ENCODE assay signal across 9 mouse cellular contexts in the genomic region with DNA sequence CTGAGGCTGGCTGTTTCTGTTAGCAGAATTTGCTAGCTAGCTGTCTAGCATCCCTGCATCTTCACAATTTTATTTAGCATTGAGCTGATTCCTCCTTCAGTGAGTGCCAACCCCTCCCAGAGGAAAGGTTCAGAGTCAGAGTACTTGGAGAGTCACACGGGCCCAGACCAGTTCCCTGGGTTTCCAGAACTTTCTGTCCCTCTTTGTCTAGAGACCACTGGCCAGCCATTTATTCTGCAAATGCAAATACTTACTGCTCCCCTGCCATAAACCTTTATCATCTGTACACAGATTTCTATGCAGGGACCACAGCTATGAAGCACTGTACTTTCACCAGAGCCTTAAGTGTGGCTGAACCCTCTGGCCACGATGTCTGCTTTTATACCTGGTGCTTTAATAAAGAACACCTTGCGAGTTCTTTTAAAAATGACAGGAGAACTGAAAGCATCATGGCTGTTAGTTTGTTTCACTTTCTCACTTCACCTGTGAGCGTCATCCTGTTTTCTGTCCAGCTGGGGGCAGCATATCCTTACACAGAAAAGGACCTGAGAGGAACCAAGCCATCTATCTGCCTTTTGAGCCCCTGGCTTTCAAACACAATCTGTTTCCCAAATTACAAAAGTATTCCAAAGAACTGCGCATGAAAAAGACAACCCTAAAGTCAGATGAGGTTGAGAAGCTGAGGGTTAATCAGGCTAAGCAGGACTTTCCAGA.
DNase-seq lines count a peak whose midpoint lies in the region; ATAC-seq and TF ChIP-seq lines count a peak whose summit lies in the region.
"Had no signal": no experiment of that assay in that cellular context is flagged by ENCODE, and none has a peak within 500 bp of the region (broad histone marks: within the 10 kb centered on the region; RNA-seq: fewer than 3 reads in every experiment).

No protein-coding gene starts in this region.

- H3K9me3 ChIP-seq in kidney, embryonic 14.5 days (ENCODE audit: control insufficient read depth, low read length) = no peaks in the 10 kb centered on the region
- H3K9me3 ChIP-seq in embryonic facial prominence, embryonic 11.5 days (replicated peaks; ENCODE audit: control insufficient read depth, low read length) = no peaks in the 10 kb centered on the region
- no peaks in the 10 kb centered on the region for H3K9me3 ChIP-seq in limb, embryonic 11.5 days (ENCODE audit: control insufficient read depth, low read length)
- no peaks in the 10 kb centered on the region for H3K9me3 ChIP-seq in neural tube, embryonic 12.5 days
- H3K9me3 ChIP-seq: embryonic facial prominence, embryonic 15.5 days had no signal

- H3K36me3 ChIP-seq in kidney, adult 2 months (ENCODE audit: control insufficient read depth, insufficient read depth, low read length) = no peaks in the 10 kb centered on the region
- no peaks in the 10 kb centered on the region for H3K36me3 ChIP-seq in kidney, embryonic 14.5 days (ENCODE audit: control insufficient read depth, insufficient read depth, low read length)
- no peaks in the 10 kb centered on the region for H3K36me3 ChIP-seq in embryonic facial prominence, embryonic 11.5 days (replicated peaks; ENCODE audit: control insufficient read depth, insufficient read depth, low read depth, low read length)
- no peaks in the 10 kb centered on the region for H3K36me3 ChIP-seq in limb, embryonic 11.5 days (ENCODE audit: control insufficient read depth, insufficient read depth, low read length)
- no peaks in the 10 kb centered on the region for H3K36me3 ChIP-seq in neural tube, embryonic 12.5 days
- H3K36me3 ChIP-seq: embryonic facial prominence, embryonic 15.5 days had no signal

- H3K27me3 ChIP-seq in kidney, adult 2 months (replicated peaks; ENCODE audit: control insufficient read depth, insufficient read depth, low read length) = no peaks in the 10 kb centered on the region
- H3K27me3 ChIP-seq in kidney, embryonic 14.5 days (ENCODE audit: control insufficient read depth, insufficient read depth, low read length) = no peaks in the 10 kb centered on the region
- H3K27me3 ChIP-seq in embryonic facial prominence, embryonic 11.5 days (ENCODE audit: control insufficient read depth, insufficient read depth, low read length) = no peaks in the 10 kb centered on the region
- no peaks in the 10 kb centered on the region for H3K27me3 ChIP-seq in limb, embryonic 11.5 days (ENCODE audit: control insufficient read depth, insufficient read depth, low read length)
- H3K27me3 ChIP-seq in neural tube, embryonic 12.5 days (replicated peaks) = no peaks in the 10 kb centered on the region
- H3K27me3 ChIP-seq: embryonic facial prominence, embryonic 15.5 days had no signal

- H3K27ac ChIP-seq in kidney, adult 2 months (ENCODE audit: insufficient read depth, low read depth, low read length) = no peak overlapping the region
- H3K27ac ChIP-seq in kidney, embryonic 14.5 days (ENCODE audit: low read depth, low read length) = no peak overlapping the region
- no peak overlapping the region for H3K27ac ChIP-seq in embryonic facial prominence, embryonic 11.5 days (replicated peaks; ENCODE audit: low read depth, low read length)
- H3K27ac ChIP-seq in limb, embryonic 11.5 days (replicated peaks; ENCODE audit: low read depth, low read length) = no peak overlapping the region
- no peak overlapping the region for H3K27ac ChIP-seq in neural tube, embryonic 12.5 days
- H3K27ac ChIP-seq: embryonic facial prominence, embryonic 15.5 days had no signal

- WGBS in kidney, adult 2 months = 23% methylated on average over 5 of the region's 5 CpGs
- WGBS in kidney, embryonic 14.5 days = 39% methylated on average over 5 of the region's 5 CpGs
- WGBS in embryonic facial prominence, embryonic 11.5 days = 43% methylated on average over 5 of the region's 5 CpGs
- 44% methylated on average over 5 of the region's 5 CpGs for WGBS in limb, embryonic 11.5 days
- WGBS in neural tube, embryonic 12.5 days = 44% methylated on average over 5 of the region's 5 CpGs

- no peak overlapping the region for H3K4me2 ChIP-seq in kidney, embryonic 14.5 days (replicated peaks; ENCODE audit: low read depth, low read length)
- no peak overlapping the region for H3K4me2 ChIP-seq in embryonic facial prominence, embryonic 11.5 days (ENCODE audit: low read depth, low read length)
- no peak overlapping the region for H3K4me2 ChIP-seq in limb, embryonic 11.5 days (ENCODE audit: low read depth, severe bottlenecking)
- H3K4me2 ChIP-seq in neural tube, embryonic 12.5 days (replicated peaks) = no peak overlapping the region; the same call in 1 of the 2 replicates
- H3K4me2 ChIP-seq: embryonic facial prominence, embryonic 15.5 days had no signal

- peak; percentile 64 for TF ChIP-seq CTCF in kidney, adult 2 months (conservative IDR thresholded peaks at IDR 0.05; ENCODE audit: insufficient read depth, insufficient read length, low read depth, low read length)

- ATAC-seq in kidney, embryonic 14.5 days (ENCODE audit: low FRiP score, low TSS enrichment) = no peak
- ATAC-seq in activated CD4-positive, CD25-positive, alpha-beta regulatory T cell, adult 4 months = peak; percentile 72
- ATAC-seq in embryonic facial prominence, embryonic 11.5 days (replicated peaks; ENCODE audit: insufficient number of reproducible peaks, low FRiP score, low TSS enrichment, low read depth) = no peak
- ATAC-seq in limb, embryonic 11.5 days (ENCODE audit: insufficient number of reproducible peaks, low FRiP score, low TSS enrichment, low read depth) = no peak
- ATAC-seq in neural tube, embryonic 12.5 days (ENCODE audit: low FRiP score, low read depth) = peak; percentile 65; the same call in 1 of the 2 replicates

- H3K9ac ChIP-seq in kidney, embryonic 14.5 days (ENCODE audit: low read depth, low read length) = no peak overlapping the region
- no peak overlapping the region for H3K9ac ChIP-seq in embryonic facial prominence, embryonic 11.5 days (replicated peaks; ENCODE audit: low read length)
- no peak overlapping the region for H3K9ac ChIP-seq in limb, embryonic 11.5 days (ENCODE audit: low read length)
- H3K9ac ChIP-seq in neural tube, embryonic 12.5 days = no peak overlapping the region
- H3K9ac ChIP-seq: embryonic facial prominence, embryonic 15.5 days had no signal

- no peaks in the 10 kb centered on the region for H3K4me1 ChIP-seq in kidney, adult 2 months (ENCODE audit: control insufficient read depth, insufficient read depth, low read length)
- H3K4me1 ChIP-seq in kidney, embryonic 14.5 days (ENCODE audit: control insufficient read depth, insufficient read depth, low read length) = no peaks in the 10 kb centered on the region
- H3K4me1 ChIP-seq in embryonic facial prominence, embryonic 11.5 days (ENCODE audit: control insufficient read depth, insufficient read depth, low read length) = no peaks in the 10 kb centered on the region
- H3K4me1 ChIP-seq in limb, embryonic 11.5 days (ENCODE audit: control insufficient read depth, insufficient read depth, low read length) = no peaks in the 10 kb centered on the region
- H3K4me1 ChIP-seq in neural tube, embryonic 12.5 days = no peaks in the 10 kb centered on the region

- H3K4me3 ChIP-seq in kidney, adult 2 months (ENCODE audit: insufficient read depth, low read depth, low read length) = no peak overlapping the region
- no peak overlapping the region for H3K4me3 ChIP-seq in kidney, embryonic 14.5 days (ENCODE audit: low read length)
- H3K4me3 ChIP-seq in embryonic facial prominence, embryonic 11.5 days (ENCODE audit: low read depth, low read length) = no peak overlapping the region
- H3K4me3 ChIP-seq in limb, embryonic 11.5 days (ENCODE audit: low read depth, low read length) = no peak overlapping the region
- no peak overlapping the region for H3K4me3 ChIP-seq in neural tube, embryonic 12.5 days
- H3K4me3 ChIP-seq: embryonic facial prominence, embryonic 15.5 days had no signal

- TF ChIP-seq POLR2A in kidney, adult 2 months (IDR thresholded peaks at IDR 0.05; ENCODE audit: low read depth, low read length) = no peak

- DNase-seq in kidney, adult 2 months = peak; percentile 39
- peak; percentile 66 for DNase-seq in embryonic facial prominence, embryonic 11.5 days (ENCODE audit: low spot score)
- peak; percentile 12 for DNase-seq in hindlimb bud, embryonic 11.5 days (ENCODE audit: extremely low spot score, low read depth, low spot score)
- peak; percentile 54 for DNase-seq in limb, embryonic 11.5 days (ENCODE audit: low spot score)
- no peak for DNase-seq in spleen, postnatal 4 days (ENCODE audit: low spot score in 2 of 2)

Comparison
In these comparisons a context has a peak if more than half of its experiments do, and no peak if none do; other contexts are left out.
1. DNase-seq: peak in kidney, adult 2 months (single experiment), embryonic facial prominence, embryonic 11.5 days (single experiment), hindlimb bud, embryonic 11.5 days (single experiment) and limb, embryonic 11.5 days (single experiment); none in spleen, postnatal 4 days (0 of 2).
2. ATAC-seq: peak in activated CD4-positive, CD25-positive, alpha-beta regulatory T cell, adult 4 months (single experiment) and neural tube, embryonic 12.5 days (single experiment); none in kidney, embryonic 14.5 days (single experiment), embryonic facial prominence, embryonic 11.5 days (single experiment) and limb, embryonic 11.5 days (single experiment).